Mouse (Mus musculus) v-Abl transformed pro-B cells (cell line): ENCODE results near the gene Ext2.

Source experiments
- in situ Hi-C, 2 experiments: fragments of 400-800 bp; cut with MboI; formaldehyde crosslinking; loops; one replicate each; pipeline ENCODE4 v1.15.1; 2025; ENCODE audit not compliant: unreplicated experiment in 2 of 2

The Ext2 gene

DNA sequence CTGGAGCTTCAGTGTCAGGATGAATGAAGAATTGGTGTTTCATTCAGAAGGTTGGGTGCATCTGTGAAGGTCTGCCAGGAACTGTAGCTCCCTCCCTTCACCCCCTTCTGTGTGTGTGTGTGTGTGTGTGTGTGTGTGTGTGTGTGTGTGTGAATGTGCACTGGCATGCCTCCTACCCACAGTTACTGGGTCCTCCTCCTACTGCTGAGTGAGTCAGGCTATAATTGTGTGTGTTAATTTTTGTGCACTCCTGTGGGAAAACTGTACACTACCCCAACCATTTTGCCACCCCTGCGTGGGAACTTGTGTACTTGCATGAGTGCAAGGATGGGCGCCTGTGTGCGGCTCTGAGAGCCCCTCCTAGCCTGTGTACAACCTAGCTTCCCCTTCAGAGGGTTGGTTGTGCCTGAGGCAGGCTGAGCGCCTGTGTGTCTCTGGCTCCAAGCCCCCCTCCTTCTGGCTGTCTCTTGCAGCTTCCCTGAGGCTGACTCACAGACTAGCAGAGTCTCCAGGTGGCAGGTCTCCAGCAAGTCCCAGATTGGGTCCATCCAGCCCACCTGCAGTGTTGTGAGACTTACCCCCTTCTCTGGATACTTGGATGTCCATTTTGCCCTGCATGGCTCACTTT is 173.0 kb downstream of the Ext2 start:
- in situ Hi-C loops = no loop called here

DNA sequence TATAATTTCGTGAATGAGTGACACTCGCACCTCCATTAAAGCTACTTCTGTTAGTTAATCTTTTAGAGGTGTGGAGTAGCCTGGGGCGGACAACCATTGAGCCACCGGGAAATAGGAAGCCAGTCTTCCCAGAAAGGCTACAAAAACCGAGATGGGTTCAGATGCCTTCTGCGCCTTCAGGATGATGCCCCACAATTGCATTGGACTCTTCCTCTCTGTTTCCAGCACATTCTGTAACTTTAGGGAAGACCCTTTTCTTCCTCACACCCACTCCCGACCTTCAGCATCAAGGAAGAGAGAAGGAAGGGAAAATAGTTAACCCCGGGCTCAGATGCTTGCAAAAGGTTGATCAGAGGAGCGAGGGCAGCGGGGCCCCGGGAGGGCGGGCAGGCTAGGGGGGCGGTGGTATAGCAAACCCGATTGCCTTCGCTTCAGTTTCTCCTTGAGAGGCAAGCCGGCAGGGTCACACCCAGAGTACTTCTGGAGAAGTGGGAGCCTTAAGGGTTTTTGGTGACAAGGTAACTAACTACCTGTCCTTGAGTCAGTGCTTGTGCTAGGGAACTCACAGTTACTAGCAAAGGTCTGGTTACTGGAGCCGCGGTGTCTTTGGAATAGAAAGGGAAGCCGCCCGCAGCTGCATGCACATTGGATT is 174.3 kb downstream of the Ext2 start:
- in situ Hi-C loops = no loop called here

DNA sequence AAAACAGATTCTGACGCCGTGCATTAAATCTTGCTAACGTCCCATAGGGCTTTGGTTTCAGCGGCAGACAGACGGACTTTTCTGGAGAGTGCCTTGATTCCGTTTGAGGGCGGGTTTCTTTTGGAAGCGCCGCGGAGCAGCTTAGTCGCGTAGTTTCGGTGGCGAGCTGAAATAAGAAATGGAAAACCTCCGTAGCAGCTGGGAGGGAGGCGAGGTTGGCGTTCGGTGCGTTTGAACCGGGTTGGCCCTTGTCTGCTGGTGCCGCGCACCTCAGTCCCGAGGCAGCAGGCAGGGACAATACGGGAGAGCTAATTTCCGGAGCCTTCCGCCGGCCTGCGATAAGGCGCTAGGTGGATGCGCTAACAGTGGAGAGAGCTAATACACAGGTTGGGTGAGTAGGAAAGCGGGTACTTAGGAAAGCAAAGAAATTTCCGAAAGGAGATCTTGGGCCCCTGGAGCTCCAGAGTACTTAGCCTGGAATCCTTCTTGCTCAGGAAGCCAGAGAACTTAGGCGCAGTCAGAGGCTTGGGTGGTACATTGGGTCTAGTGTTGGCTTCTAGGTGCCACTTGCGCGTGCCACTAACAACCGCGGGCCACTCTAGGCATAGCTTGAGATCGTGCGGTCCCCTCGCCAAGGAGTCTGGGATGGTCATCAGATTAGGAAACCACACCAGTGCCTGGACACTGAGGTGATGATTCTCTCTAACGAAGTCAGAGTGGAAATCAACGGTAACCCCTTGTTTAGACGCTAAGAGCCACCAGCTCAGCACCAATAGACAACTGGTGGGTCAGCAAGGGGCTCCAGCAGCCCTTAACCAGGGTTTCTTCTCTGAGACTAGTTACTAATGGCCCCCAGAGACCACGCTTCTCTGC is 175.1 kb downstream of the Ext2 start:
- in situ Hi-C loops = no loop called here

DNA sequence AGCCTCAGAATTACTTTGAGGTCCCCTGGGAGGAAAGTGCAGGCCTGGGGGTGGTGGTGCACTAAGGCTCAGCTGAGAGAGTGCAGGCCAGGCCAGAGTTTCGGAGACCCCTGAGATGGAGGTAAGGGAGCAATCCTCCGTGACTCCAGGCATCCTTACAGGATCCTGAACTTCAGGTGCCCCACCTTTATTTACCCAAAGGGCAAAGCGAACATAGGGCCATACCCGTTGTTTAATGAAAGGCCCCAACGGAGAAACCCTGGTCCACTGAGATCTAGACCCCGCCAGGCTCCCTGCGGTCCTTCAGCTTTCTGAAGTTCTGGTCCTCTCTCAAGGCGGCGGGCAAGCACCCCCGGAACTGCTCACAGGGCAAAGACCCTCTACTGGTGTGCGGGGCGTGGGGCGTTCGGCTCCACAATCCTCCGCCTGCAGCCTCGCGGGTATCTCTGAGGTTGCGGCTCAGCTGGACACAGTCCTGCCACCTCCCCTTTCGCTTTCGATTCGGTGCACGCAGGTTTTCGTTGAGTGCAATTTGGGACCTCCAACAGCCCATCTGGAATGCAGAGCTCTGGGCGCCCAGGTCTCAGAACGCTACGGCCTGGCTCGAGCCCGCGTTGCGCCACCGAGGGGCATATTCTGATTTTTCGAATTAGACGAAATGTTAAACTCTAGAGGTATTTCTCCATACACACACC is 176.6 kb downstream of the Ext2 start:
- in situ Hi-C loops = no loop called here

DNA sequence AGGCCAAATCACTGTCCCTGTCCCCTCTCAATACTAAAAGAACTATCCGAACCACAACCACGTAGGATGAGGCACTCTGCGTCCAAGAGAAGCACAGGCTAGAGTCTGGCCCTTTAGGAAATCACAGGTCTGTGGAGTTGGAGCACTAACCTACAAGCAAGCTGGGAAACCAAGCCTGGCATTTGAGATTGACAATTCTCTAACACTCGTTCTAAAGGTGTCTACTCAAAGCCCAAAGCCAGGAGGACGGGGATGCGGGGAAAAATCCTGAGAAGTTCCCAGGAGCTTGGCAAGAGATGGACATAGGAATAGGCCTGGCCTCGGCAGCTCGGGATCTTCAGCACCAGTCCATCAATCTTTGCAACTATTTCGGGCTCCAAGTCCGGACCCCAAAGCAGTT is 177.2 kb downstream of the Ext2 start:
- in situ Hi-C loops = no loop called here

DNA sequence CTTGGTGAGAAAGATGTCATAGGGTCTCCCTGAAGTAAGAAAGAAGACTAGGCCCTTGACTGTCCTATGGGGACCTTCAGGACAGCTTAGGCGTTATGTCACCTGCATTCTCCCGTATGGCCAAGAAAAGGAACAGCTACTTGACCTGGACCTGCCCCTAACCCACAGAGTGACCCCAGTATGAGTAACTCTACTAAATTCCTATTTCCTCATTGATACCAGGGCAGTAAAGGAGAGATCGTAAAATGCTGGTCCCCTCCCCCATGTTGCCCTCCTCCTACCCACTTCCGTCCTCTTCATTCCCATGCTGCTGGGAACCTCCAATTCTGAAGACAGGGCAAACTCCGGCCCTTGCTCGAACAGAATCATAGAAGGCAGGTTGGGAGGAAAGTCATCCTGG is 177.6 kb downstream of the Ext2 start:
- in situ Hi-C loops = no loop called here

DNA sequence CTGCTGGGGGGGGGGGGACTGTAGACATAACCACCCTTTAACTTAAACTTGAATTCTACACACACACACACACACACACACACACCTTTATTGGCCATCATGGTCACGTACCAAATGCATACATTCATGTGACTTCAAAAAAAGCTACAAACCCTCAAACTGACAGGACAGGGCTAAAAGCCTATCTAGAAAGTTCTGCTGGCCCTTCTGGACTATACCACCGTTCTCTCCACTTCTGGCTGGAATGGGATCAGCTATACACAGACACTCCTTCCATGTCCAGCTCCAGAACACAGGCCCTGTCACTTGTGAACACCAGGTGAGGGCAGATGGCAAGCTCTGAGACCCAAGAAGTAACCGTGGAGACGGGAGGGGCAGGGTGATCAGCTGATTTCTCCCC is 178.1 kb downstream of the Ext2 start:
- in situ Hi-C loops = no loop called here

DNA sequence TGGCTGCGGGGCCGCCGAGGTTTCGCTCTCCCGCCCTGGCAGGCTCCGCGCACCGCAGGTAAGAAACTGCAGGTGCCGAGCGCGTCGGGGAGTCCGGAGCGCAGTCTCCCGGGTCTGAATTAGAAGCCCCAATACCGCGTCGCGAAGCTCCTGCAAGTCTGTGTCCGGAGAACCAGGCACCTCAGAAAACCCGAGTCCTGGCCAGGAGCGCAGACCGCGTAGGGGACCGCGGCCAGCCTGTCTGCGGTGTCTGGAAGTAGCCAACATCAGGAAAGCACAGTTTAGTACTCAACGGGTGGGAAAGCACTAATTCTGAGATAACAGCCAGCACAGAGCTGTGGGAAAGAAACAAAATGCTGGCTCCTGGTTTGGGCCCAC is 179.0 kb downstream of the Ext2 start:
- in situ Hi-C loops = no loop called here

DNA sequence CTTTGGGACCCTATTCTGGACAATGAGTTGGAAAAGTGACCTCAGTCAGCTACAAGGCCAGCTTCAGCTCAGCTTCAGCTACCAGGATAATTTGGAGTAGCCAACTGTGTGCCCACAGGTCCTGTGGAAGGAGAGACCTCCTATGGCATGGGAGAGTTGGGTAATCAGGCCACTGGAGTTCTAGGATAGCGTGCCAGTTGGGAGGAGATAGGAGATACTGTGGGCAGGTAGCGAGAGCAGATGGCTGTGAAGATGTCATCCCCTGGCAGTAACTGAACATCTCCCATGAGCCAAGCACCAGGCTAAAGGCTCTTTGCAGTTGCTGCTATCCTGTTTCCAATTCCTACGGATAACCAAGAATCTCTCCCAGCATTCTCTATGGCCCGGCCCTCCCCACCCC is 187.8 kb downstream of the Ext2 start:
- in situ Hi-C loops = no loop called here

DNA sequence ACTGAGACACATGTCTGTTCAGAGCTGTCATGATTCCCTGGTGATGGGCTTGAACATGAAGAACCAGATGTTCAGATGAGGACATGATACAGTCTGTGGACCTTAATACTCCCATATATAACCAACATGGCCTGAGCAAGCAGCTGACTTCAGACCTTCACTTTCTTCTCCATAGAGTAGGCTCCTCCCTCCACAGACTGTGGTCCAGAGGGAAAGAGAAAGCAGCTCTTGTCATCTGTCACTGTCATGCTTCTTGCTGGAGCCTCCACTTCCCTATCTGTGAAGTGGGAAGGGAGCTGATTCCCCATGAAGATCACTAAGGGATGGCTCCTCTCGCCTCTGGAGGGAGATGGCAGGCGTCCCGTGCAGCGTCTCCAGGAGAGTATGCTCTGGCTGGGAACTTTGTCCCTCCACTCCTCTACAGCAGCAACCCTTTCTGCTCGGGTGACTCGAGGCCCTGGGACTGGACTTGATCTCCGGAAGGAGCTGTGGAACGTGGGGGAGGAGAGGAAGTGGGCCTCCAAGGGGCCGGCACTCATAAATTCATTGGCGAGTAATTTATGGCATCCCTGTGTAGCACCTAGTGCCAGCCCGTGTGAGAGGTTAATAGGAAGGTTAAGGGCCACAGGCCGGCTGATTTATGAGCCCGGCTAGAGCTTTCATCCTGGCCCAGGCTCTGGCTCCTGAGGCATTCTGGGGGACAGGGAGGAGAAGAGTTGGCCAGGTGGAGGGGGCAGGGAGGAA is 197.5 kb downstream of the Ext2 start:
- in situ Hi-C loops = no loop called here

DNA sequence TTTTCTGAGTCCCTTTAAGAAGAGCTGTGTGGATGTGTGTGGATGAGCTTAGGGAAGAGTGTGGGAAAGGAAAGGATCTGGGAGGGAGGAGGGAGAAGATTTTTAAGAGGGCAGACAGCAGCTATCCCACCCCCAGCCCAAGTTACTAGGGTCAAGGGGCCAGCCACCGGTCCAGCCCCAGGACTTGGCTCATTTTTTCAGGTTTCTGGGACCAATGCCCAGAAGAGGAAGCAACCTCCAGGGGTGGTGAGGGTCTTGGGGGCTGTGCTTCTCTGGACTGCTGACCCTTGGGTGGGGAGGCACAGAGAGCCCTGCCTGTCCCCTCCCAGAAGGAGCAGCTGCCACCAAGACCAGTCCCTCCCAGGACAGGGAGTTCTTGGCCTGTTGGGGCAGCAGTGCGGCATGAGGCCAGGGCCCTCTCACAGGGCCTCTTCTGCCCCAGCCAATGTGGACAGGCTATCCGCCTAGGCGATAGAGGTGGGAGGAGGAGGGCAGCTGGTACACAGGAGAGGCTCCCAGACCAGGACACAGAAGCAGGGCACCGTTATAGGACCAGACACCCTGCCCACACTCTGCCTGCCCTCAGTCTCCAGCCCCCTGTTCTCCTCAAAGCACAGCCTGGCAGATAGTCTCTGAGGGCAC is 203.0 kb downstream of the Ext2 start:
- in situ Hi-C loops = no loop called here

DNA sequence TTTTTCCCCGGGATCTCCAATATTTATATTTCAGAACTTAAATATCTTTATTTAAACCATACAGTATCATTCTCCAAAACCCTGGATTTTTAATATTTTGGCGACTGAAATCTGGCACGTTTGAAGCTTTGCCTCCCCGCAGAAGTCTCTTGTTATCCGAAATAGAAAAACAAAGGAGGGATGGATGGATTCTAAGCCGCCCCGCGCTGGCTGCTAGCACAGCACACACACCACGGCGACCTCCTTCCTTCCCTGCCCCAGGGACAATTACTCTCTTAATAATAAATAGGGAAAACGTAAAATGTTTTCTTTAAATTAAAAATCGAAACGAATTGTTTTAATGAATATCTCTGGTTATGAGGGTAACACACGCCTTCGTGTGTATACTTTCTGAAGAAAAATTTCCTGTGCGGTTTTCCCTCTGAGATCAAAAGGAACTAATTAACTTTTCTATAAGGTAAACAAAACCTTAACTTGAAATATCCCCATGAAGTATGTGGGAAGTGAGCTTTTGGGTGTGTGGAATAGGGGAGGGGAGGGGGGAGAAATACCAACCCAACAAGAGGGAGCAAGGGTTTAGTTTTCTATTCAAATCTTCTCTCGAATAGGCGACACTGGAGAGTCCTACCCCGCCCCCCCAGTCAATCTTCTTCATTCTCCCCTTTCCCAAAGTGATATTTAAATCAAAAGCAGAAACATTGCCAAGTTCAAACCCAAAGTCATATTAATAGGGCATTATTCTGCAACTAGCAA is 203.7 kb downstream of the Ext2 start:
- in situ Hi-C loops = no loop called here

DNA sequence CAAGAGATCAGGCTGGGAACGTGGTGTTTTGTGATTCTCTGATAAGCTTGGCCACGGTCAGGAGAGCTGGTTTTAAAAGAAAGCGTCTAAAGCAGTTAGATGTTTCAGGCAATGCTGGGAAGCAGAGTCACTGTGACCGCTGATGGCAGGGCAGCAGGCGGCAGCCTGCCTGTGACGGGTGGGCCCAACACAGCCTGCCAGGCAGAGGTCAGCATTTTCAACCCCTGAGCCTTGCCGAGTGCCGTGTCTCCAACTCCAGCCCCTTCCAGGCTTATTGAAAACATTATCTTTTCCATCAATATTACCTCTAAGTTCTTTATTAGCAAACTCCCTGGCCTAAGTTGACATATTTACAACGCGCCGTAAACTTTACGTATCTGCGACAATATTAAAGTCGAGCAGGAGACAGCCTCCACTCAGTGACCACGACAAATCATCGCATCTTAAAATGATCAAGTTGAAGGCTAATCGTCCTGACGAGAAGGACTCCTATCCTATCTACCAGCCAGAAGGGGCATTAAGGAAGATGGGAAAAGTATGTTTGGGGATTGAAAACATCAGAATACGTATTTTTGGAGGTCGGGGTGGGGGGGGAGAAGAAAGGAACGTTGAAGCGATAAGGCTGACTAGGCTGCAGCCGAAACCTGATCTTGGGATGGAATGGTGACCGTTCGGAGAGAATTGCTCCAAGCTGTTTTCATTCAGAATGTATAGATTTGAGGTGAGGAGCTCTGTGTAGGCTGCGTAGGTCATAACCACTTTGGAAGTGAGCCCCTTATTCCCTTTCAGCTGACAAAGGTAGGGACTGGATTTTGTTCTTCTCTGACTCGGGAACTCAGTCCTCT is 206.3 kb downstream of the Ext2 start:
- in situ Hi-C loops = no loop called here

DNA sequence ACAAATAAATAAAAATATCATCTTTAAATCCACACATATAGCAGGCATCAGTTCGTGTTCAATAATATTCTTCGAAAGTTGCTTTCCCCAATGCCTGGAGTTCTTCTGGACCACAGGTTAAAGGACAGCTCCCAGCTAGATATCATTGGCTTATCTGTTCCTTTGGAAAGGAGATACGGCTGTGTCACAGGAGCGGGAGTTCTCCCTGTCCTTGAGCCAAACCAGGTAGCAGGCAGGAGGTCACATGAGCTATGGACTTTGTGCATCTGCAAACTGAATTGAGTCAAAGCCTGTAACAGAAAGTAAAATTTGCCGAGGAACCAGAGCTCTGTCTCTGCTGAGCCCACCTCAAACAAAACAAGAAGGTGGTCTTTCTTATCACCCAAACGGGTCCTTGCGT is 209.3 kb downstream of the Ext2 start:
- in situ Hi-C loops = no loop called here
